Mouse (Mus musculus) lung, postnatal 4 days (tissue): ENCODE data around the gene Gosr1.
"Not testable (repeated sequence)": the region's sequence is repeated elsewhere in the genome, so short reads cannot be mapped to it uniquely, and the experiment has no call there.

ENCODE experiments used
- DNase-seq, 2 experiments: peaks; one replicate each; pipeline ENCODE4 v3.0.0; 2021

Gene Gosr1

DNA sequence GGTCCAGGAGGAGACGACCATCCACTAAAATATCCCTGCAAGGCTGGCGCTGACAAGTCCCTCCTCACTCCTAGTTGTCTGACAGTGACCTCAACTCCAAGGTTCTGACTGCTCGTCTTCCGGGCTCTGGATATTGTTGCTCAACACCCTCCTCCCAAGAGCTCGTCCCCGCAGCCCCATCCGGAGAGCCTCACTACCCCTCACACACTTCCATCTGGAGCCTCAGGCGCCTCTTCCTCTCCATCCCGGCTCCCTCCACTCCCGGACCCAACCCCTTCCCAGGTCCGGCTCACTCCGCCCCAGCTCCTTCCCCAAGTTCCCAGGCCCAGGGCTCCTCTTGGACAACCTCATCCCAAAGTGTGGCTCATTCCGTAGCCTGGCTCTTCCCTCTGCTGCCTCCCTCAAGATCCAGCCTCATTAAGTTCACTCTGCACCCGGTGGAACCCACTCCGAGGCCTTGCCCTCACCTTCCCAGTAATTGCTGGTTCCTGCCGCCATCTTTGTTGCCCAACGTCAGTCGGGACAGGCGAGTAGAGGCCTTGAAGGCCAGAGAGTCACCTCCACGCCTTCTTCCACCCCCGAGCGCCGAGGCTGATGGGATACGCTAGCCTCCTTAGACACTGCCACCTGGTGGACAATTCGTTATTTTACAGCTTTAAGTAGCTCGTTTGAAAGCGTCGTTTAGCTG lies at the start of gene Gosr1:
Gosr1 (minus strand) TSS at position 527 of the 688 bp plus-strand sequence.
- DNase-seq, result peak; percentile 92 to 93

DNA sequence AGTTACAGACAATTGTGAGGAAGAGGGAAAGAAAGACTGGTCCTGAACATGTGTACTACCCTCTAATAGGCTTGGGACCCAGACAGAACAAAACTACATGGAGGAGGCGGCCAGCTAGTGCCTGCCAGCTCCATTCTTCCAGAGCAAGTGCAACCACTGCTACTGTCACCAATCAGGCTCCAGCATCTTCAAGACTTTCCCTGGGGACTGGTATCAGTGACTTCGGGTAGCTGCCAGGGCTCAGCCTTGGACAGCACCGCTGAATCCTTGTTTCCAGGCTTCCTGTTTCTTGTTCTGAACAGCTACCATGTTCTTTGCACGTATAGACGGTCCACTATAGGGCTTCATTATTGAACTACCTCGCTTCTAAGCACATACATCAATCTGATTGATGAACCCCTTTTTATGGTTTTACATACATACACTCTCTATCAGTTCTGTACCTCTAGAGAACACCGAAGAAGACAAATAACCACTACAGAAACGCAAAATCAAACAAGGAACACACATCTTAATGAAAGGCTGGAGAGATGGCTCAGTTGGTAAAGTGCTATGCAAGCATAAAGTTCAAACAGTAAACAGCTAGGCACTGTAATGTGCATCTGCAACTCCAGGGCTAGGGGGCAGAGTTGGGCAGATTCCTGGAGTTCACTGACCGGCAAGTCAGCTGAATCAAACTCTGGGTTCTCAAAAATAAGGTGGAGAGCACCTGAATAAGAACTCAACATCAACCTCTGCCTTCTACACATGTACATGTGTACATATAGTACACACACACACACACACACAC lies 47.5 kb upstream of the Gosr1 start:
- peak; percentile 25 to 40 for DNase-seq

DNA sequence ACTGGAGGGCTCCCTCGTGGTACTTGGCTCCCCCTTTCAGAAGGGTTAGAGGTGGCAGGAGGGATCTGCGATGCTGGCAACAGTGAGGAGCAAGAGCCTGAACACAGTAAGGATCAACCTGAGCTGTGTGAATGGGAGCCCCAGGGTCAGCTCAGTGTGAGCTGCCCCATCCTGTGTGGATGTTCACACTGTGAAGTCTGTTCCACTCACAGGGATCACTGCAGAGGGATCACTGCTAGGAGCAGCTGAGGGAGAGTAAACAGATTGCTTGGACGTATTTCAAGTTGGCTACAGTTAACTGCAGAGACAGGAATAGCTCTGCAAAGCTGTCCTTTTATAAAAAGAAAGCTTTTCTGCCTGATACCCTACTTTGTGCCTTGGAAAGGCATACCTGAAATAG lies 46.1 kb upstream of the Gosr1 start:
- peak in 1 of 2 experiments; percentile 25 for DNase-seq

DNA sequence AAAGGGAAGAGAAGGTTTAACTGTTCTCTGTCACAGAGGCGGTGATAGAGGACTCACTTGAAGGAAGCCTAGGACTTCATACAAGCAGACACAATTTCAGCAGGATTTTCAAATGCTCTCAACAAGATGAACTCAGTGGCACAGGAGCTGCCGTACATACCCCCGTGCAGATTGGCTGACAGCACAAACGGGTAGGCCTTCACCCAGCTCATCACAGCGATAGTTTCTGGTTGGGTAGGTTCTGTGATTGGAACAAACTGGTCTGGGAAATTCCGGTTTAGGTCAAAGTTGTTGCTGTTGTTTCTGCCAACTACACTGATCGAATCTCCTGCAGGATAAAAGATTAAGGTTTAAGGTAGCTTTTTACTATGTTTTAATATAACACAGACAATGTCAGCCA lies 45.2 kb upstream of the Gosr1 start:
- DNase-seq, result no peak

DNA sequence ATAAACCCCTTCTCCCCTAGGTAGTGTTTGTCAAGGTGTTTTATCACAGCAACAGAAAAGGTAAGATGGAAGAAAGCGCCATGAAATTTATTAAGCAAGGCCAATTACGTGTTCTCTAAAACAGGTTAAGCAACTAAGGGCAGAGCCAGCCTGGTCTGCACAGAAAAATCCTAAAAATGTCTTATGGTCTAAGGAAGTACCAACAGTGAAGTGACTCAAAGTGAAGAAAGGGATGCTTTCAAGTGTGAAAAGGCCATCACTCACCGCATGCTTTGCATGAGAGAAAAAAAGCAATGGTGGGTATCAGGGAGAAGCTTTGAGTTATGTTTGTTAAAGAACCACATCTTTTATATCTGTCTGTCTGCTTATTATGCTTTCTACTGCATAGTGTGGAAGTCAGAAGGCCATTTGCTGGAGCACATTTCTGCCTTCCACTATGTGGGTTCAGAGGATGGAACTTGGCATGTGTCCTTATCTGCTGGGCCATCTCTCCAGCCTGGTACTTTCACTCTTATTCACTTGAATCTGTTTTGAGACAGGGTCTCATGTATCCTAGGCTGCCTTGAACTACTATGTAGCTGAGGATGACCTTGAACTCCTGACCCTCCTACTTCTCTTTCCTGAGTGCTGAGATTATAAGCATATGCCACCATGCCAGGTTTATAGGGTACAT lies 43.8 kb upstream of the Gosr1 start:
- DNase-seq, result no peak

DNA sequence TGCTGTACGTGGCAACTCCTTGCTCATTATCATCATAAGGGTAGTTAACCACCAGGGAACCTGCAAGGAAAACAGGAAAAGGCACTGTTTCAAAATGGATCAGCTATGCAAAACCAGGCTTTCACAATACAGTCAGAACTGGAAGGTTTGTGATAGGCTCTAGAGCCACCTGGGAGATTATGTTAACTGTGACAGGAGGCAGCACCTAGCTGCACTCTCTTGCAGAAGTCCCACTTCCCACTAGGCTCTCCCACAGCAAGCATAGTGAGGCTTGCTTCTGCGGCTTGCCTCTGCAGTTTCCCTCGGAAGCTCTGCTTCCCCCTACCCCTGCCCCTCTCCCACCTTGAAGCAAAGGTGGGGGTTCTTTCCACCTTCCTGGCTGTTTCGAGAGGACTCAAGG lies 42.6 kb upstream of the Gosr1 start:
- no peak for DNase-seq

DNA sequence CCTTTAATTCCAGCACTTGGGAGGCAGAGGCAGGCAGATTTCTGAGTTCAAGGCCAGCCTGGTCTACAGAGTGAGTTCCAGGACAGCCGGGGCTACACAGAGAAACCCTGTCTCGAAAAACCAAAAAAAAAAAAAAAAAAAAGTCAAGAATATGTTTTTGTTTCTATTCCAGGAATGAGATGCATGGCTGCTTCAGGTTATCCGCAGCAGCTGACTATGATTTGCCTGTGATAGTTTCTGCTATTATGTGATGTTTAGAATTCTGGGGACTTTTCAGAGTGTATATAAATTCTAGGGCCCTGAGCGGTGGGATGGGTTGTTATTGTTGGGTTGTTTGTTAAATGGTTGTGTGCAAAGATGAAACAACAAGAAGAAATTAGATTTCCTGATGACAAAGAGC lies 41.7 kb upstream of the Gosr1 start:
- not testable (repeated sequence) for DNase-seq

DNA sequence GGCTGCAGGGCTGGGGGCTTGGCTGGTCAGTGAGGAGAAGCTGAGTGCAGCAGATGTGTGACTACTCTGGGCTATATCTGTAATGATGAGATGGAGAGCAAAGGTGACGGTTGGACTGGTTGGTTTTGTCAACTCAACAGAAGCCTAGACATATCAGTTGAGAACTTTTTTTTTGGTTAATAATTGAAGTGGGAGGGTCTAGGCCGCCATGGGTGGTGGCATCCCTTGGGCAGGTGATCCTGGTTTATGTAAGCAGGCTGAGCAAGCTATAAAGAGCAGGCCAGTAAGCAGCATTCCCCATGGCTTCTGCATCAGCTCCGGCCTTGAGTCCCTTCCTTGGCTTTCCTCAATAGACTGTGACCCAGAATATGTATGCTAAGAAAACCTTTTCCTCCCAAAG lies 39.9 kb upstream of the Gosr1 start:
- DNase-seq, result no peak

DNA sequence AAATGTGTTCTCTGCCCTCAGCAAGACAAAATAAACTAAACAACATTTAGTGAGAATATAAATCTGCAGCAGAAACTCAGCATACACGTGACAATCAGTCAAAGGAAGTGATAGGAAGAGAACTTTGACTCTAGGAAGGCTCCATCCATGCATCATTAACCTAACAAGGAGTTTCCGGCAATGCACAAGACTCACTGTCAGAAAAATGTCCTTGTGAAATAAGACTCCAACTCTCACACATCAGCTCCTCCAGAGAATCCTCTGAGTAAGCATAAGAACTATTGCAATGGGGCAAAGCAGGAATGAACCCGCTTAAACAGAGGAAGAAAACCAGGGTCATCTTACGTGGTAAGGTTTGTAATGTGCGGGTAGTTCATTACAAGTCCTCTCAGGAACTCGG lies 33.9 kb upstream of the Gosr1 start:
- DNase-seq, result no peak

DNA sequence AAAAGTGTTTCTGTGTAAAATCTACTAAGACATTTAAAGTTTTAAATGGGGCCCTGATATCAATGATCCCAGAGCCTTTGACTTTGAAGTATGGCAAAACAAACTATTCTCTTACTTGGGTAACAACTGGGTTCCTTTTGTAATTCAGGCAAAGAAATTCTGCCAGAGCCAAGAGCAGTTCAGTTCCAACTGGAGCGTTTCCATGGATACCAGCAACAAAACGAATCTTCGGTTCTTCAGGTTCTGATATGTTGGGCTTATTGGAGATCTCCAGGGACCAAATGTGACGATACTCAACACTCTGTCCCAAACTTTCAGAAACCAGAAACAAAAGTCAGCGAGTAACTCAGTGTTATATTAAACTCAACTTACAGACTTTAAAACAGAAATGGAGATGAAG lies 31.9 kb upstream of the Gosr1 start:
- no peak for DNase-seq

DNA sequence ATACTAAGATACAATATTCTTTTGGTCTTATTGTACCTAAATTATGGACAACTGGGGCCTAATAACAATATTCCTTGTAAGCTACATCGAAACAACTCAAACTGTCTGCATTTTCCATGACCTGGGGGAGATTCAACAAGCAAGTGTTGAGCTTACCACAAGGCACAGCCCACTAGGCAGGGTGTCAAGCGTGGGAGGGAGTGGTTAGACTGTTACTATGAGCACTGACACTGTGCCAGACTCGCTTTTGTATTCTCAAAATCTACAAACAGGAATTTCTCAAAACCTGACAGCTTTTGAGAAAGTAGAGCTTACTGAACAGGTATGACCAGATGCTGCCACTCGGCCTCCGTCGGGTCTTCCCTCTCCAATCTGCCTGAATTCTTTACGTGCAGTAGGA lies 28.0 kb upstream of the Gosr1 start:
- no peak for DNase-seq

DNA sequence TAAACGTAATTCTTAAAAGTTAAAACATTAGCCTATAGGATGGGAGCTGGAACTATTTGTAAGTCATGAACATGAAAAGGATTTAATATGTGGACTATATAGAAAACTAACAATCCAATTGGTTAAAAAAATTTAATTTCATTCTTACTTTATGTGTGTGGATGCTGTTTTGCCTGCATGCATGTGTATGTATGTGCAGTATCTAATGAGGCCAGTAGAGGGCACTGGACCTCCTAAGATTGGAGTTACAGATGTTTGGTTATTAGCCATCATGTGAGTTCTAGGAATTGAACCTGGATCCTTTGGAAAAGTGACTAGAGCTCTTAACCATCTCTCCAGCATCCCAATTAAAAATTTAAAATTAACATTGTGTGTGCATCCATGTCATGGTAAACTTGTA lies 25.9 kb upstream of the Gosr1 start:
- peak in 1 of 2 experiments; percentile 58 for DNase-seq

DNA sequence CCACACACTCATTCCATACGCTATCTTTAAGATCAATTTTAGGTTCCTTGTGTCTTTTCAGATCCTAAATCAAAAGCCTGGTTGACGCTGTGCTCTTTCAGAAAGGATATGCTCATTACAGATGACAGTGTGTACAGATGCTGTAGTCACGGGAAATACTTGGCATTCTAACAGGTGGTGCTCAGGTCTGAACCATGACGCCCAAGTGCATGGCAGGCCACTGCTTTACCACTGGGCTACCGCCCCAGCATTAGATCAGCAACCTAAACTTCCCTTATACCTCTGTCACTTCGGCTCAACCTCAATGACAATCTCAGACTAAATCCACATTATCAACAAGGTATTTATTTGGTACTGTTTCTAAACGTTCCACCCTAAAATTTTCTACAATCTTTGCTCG lies 12.2 kb upstream of the Gosr1 start:
- no peak for DNase-seq

DNA sequence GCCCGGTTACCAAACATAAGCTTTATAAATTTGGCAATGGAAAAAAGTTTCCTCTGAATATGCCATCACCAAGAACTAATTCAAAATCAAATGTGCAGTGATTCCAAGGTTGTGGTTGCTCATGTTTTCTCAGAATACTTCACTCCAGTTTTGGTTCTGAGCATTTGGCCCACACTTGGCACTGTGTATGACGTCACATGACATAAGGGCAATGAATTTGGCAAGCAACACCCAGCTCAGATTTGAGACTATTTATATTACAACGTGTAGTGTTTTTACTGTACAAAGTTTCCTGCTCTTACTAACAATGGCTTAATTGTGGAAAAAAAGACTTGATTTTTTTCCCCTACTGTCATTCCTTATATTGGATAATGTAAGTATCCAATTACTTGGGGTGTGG lies 10.4 kb upstream of the Gosr1 start:
- no peak for DNase-seq

DNA sequence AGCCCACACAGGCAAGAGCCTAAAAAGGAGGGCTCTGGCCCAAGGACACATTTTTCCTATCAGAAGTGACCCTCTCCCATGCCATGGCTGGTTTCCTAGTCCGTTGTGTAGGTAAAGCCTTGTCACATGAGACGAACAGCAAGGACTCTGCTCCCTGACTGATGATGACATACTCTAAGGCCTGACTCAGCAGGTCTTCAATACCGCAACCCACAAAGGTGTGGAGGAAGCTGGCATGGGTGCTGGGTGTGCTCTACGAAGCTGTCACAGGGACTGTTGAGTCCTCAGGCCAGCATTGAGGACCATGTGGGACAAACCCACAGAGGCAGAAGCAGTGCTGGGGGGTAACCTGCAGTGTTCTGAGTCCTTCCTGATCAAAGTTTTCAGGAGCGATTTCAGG lies 7.2 kb upstream of the Gosr1 start:
- DNase-seq, result no peak

DNA sequence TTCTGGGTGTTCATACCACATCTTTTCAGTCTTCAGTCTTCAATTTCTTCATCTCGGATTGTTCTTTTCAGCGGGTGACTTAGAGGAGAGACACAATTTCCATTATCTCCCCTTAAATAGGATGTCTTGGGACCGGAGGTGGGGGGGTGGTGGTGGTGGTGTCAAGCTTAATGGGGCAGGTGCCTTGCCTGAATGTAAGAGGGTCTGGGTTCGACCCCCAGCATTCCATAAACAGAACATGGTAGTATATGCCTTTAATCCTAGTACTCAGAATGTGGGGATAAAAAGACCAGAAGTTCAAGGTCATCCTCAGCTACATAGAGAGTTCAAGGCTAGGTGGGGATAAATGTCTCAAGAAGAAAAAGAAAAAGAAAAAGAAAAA lies 353 bp upstream of the Gosr1 start:
- no peak for DNase-seq

DNA sequence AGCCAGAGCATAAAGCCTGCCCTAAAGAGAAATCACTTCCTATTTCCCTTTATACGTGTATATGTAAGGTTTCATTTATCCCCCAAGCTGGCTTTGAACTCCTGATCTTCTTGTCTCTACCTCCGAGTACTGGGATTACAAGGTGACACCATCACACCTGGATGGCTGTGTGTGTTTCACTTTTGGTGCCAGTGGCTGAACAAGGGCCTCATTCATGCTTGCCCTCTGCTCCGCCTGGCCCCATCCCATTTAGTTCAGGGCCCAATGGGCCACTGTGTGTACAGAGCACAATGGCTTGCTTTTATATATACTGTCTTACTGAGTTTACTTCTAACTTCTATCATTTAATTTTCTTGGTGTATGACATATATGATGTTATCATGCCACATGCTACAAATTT lies 11.1 kb downstream of the Gosr1 start:
- DNase-seq, result no peak

DNA sequence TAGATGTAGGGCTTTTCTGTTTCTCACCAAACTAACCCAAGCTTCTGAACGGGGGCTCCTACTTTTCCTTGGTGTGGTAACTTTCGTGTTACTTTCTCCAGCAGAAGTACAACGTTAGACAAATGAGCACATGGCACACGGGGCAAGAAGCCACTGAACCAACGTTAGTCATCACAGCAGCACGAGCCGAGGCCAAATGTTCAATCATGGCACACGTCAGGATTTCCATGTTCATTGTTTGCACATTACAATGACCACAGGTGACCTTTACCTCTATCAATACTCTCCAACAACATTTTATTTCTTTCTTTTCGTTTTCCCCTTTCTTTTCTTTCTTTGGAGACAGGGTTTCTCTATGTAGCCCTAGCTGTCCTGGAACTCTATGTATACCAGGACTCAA lies 14.6 kb downstream of the Gosr1 start:
- DNase-seq, result no peak

DNA sequence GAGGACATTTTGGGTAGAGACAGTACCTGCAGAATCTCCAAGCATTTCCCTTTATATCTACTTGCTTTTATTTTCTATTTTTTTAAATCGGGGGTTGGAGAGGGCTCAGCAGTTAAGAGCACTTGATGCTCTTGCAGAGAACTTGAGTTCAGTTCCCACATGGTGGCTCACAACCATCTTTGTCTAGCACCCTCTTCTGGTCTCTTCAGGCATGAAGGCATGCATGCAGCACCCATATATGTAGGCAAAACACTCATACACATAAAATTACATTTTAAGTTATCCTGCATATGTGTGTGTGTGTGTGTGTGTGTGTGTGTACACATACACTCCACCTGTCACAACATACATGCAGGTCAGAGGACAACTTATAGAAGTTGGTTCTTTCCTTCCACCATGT lies 17.5 kb downstream of the Gosr1 start:
- DNase-seq, result no peak

DNA sequence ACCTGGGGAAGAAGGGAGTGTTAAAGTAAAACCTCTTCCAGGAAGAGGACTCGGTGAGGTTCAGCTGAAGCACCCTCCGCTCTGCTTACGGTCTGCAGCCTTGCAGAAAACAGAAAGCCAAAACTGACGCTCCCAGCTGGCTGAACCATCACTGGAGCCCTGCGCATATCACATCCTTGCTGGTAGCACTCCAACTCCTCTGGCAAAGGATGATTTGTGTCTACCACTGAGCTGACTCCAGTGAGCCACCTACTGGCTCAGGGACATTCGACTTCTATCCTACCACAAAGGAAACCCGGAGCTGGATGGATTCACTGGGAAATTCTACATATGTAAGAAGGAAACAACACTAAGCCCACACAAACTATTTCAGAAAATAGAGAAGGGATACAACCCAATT lies 18.8 kb downstream of the Gosr1 start:
- peak in 1 of 2 experiments; percentile 22 for DNase-seq

DNA sequence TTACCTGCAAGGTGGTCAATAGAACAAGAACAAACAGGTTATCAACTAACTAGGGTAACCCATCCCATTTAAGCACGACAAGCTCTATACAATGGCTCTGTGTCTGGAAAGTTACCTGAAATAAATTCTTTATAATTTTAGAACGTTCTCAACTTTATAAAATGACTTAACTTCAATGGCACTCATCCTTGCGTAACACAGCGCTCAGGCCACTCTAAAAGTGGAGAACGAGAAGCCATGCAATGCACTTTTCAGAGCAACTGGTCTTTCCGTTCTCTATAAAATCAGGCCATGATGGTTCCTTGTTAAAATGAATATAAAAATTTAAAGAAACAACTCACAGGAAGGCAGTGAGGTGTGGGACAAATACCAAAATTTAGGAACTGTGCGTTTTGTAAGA lies 20.9 kb downstream of the Gosr1 start:
- DNase-seq, result no peak

DNA sequence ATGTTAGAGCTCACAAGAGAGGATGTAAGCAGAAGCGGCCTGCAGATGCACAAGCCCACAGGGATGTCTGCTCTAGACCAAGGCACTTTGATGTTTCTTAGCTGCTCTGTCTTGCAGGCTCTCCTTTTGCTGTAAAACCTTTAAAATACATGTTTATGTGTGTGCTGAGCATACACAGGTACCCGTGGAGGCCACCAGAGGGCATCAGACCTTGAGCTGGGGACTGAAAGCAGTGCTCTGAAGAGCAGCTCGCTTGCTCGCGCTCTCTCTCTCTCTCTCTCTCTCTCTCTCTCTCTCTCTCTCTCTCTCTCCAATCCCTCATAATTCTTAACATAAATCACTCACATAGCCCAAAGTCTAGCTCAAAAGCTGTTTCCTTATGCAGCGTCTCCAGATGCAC lies 24.3 kb downstream of the Gosr1 start:
- DNase-seq, result peak in 1 of 2 experiments; percentile 34

DNA sequence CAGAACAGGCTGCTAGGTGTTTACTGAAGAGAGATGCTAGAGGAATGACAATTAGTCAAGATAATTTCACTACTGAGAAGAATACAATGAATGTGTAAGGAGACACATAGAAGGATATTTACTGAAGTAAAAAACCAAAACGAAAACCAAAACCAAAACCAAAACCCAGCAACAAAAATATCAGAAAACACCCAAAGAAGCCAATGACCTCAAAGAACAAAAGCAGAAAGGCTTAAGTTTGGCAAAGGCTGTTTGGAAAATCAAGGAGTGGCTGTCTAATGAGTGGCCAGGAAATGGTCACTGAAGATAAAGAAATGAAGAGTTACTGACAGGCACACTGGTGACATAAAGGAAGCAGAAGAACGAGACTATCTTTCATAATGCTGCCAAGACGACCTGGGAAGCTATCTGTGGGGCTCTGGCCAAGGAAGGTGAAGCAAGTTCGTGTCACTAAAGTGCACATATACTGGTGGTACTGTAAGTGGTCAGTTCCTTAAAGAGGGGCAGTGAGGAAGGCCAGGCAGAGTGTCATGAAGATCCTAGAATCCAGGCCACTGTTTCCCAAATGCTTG lies 27.5 kb downstream of the Gosr1 start:
- DNase-seq, result no peak

DNA sequence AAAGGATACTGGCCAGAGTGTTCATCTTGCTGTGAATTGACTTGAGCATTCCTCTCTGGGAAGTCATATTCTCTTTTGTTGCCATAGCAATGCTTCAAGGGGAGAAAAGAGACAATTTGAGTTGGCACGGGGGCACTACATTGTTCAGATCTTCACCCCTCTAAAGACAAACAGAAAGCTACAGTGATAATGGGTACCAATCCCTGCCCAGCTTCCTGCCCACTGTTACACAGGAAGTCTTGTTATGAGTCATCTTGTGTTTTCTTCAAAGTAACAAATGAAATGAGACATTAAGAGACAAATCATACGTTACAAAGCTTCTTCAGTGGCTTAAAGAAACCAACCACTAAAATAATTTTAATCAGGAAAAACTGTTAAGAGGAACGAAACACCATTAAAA lies 28.8 kb downstream of the Gosr1 start:
- DNase-seq, result peak in 1 of 2 experiments; percentile 25
